Mouse (Mus musculus) hindbrain, embryonic 16.5 days (tissue): ENCODE data around the gene Gjd3. TPM values are rescaled to one million over a fixed set of nuclear protein-coding genes. Genes with fewer than 3 reads are reported as not detected.

Experiments used
- ATAC-seq: fragments of 200-750 bp; cut with Nextera tagmentation; 2 replicates; pipeline ENCODE4 v1.8.0; 2017; ENCODE audit warnings: moderate TSS enrichment, moderate library complexity
- H3K27ac ChIP-seq: fragments of 300-500 bp; sonication (generic); 2 replicates; pipeline ENCODE4 v1.5.1; 2014; ENCODE audit warnings: low read depth, mild to moderate bottlenecking, control low read depth, low read length, moderate library complexity
- H3K27me3 ChIP-seq: fragments of 300-500 bp; sonication (generic); replicated peaks from 2 replicates; pipeline ENCODE4 v1.6.1; 2014; ENCODE audit warnings: low read length; ENCODE audit not compliant: control insufficient read depth, insufficient read depth
- H3K36me3 ChIP-seq: fragments of 300-500 bp; sonication (generic); 2 replicates; pipeline ENCODE4 v1.6.1; 2014; ENCODE audit warnings: mild to moderate bottlenecking, low read length, moderate library complexity, mixed read lengths; ENCODE audit not compliant: control insufficient read depth, insufficient read depth
- H3K4me1 ChIP-seq: fragments of 300-500 bp; sonication (generic); 2 replicates; pipeline ENCODE4 v1.6.1; 2014; ENCODE audit warnings: low read depth, low read length; ENCODE audit not compliant: control insufficient read depth, insufficient read depth
- H3K4me2 ChIP-seq: fragments of 300-500 bp; sonication (generic); 2 replicates; pipeline ENCODE4 v1.6.1; 2014; ENCODE audit warnings: mild to moderate bottlenecking, low read length, control low read depth, moderate library complexity
- H3K4me3 ChIP-seq: fragments of 300-500 bp; sonication (generic); 2 replicates; pipeline ENCODE4 v1.5.1; 2014; ENCODE audit warnings: mild to moderate bottlenecking, low read length, control low read depth, moderate library complexity
- H3K9ac ChIP-seq: fragments of 300-500 bp; sonication (generic); 2 replicates; pipeline ENCODE4 v1.6.1; 2014; ENCODE audit warnings: low read depth, mild to moderate bottlenecking, control low read depth, low read length, moderate library complexity
- H3K9me3 ChIP-seq: fragments of 300-500 bp; sonication (generic); 2 replicates; pipeline ENCODE4 v1.6.1; 2014; ENCODE audit warnings: mild to moderate bottlenecking, low read length, moderate library complexity; ENCODE audit not compliant: control insufficient read depth
- WGBS: fragments of 180-500 bp; shearing (Covaris S2); extraction: QIAGEN DNeasy Blood & Tissue Kit; methylation state at CpG from one replicate; pipeline ENCODE4 v1.1.7; 2014; 5-methylcytosine and 5-hydroxymethylcytosine counted together
- polyA plus RNA-seq: library from polyadenylated mRNA; unstranded; fragments of >200 nt; fragmentation: Nextera tagmentation; extraction: Ambion mirVana; gene quantifications from 2 replicates; pipeline ENCODE4 v1.2.1, GENCODE M21; 2015

The Gjd3 gene
- polyA plus RNA-seq = 2.0 and 3.0 TPM in 2 replicates

DNA sequence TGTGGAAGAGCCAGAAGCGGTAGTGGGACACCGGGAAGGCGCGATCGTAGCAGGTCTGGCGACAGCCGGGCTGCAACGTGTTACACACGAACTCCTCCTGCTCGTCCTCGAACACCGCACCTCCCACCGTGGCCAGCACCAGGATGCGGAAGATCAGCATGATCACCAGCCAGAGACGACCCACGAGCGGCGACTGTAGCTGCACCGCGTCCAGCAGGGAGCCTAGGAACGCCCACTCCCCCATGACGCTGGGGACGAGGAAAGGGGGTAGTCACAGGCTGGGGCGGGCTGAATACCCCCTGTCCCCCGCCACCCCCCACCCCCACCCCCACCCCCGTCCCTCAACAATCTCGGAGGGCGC, at the start of gene Gjd3:
Gjd3 (minus strand) TSS at position 244 of the 361 bp plus-strand sequence.
- WGBS = 0% methylated on average over 19 of the region's 28 CpGs
- Histone ChIP-seq H3K27me3 (no peaks in the 10 kb centered on the region), H3K4me1 (peaks cover 3% of the 10 kb centered on the region; the same call in 1 of the 2 replicates), H3K27ac (peak within 1 kb of the TSS; percentile 92), H3K9me3 (0 out of 2 replicates have a peak, but pooled peaks cover 2% of the 10 kb centered on the region), H3K9ac (peak within 1 kb of the TSS; percentile 85), H3K4me2 (peak within 1 kb of the TSS; percentile 77), H3K36me3 (no peaks in the 10 kb centered on the region), H3K4me3 (peak within 1 kb of the TSS; percentile 62)
- ATAC-seq = peak; percentile 50; the same call in 1 of the 2 replicates

DNA sequence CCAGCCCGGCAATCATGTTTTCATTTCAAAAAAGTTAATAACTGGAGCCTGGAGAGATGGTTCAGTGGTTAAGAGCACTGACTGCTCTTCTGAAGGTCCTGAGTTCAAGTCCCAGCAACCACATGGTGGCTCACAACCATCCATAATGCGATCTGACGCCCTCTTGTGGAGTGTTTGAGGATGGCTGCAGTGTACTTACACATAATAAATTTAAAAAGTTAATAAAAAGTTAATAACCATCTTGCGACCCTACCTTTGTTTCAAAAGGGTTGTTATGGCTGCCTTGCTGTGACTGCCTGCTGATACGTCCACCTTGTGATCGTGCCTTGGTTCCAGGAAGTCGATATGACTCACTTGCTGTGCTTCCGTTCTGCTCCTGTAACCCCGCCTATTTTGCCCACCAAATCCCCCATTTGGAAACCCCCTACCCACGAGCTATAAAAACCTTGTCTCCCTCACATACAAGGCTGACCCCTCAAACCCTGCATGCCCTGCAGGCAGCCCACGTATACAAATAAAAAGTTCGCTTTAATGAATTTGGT, 44.2 kb upstream of the Gjd3 start:
- Histone ChIP-seq H3K27me3 (no peaks in the 10 kb centered on the region), H3K9me3 (no peaks in the 10 kb centered on the region), H3K9ac (no peak overlapping the region), H3K4me1 (peaks cover 11% of the 10 kb centered on the region), H3K4me2 (no peak overlapping the region), H3K36me3 (no peaks in the 10 kb centered on the region), H3K27ac (no peak overlapping the region), H3K4me3 (no peak overlapping the region)
- WGBS = 82% methylated on average over 12 of the region's 12 CpGs
- ATAC-seq = no peak

GRCm38 (mm10) chr11:99025878-99026277, 43.1 kb upstream of the Gjd3 start:
- Histone ChIP-seq H3K4me2 (no peak overlapping the region), H3K27ac (no peak overlapping the region), H3K27me3 (no peaks in the 10 kb centered on the region), H3K36me3 (no peaks in the 10 kb centered on the region), H3K4me1 (peaks cover 11% of the 10 kb centered on the region), H3K9me3 (no peaks in the 10 kb centered on the region), H3K4me3 (no peak overlapping the region), H3K9ac (no peak overlapping the region)
- WGBS = 87% methylated on average over 6 of the region's 6 CpGs
- no peak for ATAC-seq

DNA sequence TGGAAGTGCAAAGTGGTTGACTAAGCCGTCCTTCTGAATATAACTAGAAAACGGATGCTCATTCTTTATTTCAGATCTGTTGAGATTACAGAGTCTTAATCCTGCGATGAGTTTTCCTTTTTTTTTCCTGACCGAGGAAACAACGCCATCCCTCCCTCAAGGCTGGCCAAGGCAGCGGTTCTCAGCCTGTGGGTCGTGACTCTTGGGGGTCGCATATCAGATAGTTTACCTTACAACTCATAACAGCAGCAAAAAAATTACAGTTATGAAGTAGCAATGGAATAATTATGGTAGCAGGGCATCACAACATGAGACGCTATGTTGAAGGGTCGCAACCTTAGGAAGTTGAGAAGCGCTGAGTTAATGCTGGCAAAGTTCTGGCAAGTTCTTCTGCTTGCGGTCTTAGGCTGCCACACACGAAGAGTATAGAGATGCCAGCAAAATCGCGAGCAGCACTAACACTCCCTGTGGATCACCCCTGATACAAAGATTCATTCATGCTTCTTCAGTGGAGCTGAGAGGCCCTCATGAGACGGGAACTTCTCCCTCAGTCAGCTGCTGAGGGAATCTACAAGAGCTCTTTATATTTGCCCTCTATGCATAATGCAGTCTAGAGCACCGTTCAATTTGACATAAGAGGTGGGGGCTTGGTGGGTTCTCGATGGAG, 41.8 kb upstream of the Gjd3 start:
- Histone ChIP-seq H3K27ac (peak overlapping the region; percentile 39; the same call in 1 of the 2 replicates), H3K27me3 (no peaks in the 10 kb centered on the region), H3K4me3 (peak overlapping the region; percentile 48), H3K4me1 (peaks cover 11% of the 10 kb centered on the region), H3K9ac (peak overlapping the region; percentile 50; the same call in 1 of the 2 replicates), H3K9me3 (no peaks in the 10 kb centered on the region), H3K36me3 (no peaks in the 10 kb centered on the region; the same call in 1 of the 2 replicates), H3K4me2 (peak overlapping the region; percentile 64)
- WGBS = 46% methylated on average over 18 of the region's 18 CpGs
- peak; percentile 58 for ATAC-seq

DNA sequence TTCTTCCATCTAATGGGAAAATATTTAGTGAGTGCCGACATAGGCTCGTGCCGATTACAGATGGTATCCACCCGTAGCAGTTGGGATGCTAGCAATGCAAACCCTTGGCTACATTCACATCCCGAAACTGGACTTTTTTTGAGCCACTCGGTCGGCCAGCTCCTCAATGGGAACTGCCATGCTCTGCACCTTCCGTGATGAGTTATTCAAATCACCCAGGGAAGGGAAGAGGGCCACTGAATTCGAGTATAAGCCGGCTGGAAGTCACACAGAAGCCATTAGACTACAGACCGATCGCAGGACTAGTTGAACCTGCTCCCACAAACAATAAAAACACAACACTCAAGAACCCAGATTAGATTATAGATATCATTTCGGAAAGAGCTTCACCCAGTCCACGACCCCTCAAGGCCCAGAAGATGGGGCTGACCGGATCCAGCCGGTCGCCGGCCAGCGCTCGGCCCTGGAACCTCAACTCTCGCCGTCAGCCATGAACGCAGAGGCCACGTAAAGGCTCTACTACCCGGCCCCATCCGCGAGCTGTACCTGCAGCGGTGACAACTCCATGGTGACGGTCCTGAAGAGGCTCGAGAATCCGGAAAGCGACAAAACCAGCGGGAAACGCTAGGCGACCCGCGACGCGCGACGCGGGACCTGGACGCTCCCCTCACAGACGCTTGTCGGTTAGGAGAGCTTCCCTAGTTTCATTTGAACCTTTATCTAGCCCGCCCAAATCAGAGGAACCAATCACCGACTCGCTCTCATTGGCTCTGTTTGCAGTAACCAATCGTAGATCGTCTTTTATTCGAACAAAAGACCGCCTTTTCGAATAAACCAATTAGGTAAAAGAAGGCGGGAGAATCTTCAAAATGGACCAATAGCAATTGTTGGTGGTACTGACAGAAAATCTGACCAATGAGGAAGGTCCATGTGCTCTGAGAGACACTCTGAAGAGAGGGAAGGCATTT, 41.0 kb upstream of the Gjd3 start, which contains the start of gene Top2a:
Top2a (minus strand) TSS at position 690 of the 968 bp plus-strand sequence.
- under 1% methylated on average over 54 of the region's 54 CpGs for WGBS
- ATAC-seq = peak; percentile 98
- Histone ChIP-seq H3K27ac (peak within 1 kb of the TSS; percentile 39; the same call in 1 of the 2 replicates), H3K4me1 (peaks cover 11% of the 10 kb centered on the region), H3K9ac (peak within 1 kb of the TSS; percentile 58), H3K4me2 (peak within 1 kb of the TSS; percentile 73), H3K9me3 (no peaks in the 10 kb centered on the region), H3K36me3 (no peaks in the 10 kb centered on the region; the same call in 1 of the 2 replicates), H3K4me3 (peak within 1 kb of the TSS; percentile 62), H3K27me3 (no peaks in the 10 kb centered on the region)

DNA sequence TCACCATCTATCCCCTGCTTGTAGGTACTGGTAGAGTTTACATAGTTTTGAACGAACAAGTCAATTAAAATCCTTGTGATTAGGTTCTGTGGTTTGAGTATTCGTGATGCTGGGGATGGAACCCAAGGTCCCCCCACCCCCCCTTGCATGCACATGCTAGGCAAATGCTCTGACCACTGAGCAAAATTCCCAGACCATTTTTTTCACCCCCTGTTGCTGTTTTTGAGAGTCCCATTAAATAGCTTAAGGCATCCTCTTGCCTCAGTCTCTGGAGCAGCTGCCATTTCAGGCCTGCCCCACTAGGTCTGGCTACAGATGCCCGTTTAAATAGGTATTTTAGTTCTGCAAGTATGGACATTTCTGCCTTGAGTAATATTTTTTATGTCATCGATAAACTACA, 40.3 kb upstream of the Gjd3 start:
- H3K27ac ChIP-seq = no peak overlapping the region
- peak overlapping the region; percentile 73 for H3K4me2 ChIP-seq
- no peaks in the 10 kb centered on the region; the same call in 1 of the 2 replicates for H3K36me3 ChIP-seq
- no peak for ATAC-seq
- H3K4me1 ChIP-seq = peaks cover 11% of the 10 kb centered on the region
- H3K9ac ChIP-seq = peak overlapping the region; percentile 50
- no peaks in the 10 kb centered on the region for H3K9me3 ChIP-seq
- 7% methylated on average over 4 of the region's 4 CpGs for WGBS
- peak overlapping the region; percentile 62 for H3K4me3 ChIP-seq
- H3K27me3 ChIP-seq = no peaks in the 10 kb centered on the region

- Histone ChIP-seq H3K4me2 (peak overlapping the region; percentile 73), H3K27me3 (no peaks in the 10 kb centered on the region), H3K4me1 (peaks cover 11% of the 10 kb centered on the region), H3K4me3 (peak overlapping the region; percentile 62; the same call in 1 of the 2 replicates), H3K36me3 (no peaks in the 10 kb centered on the region; the same call in 1 of the 2 replicates), H3K9me3 (no peaks in the 10 kb centered on the region), H3K27ac (no peak overlapping the region), H3K9ac (no peak overlapping the region)
- WGBS = 76% methylated on average over 5 of the region's 5 CpGs
- ATAC-seq = no peak
These were observed 39.6 kb upstream of the Gjd3 start for GRCm38 (mm10) chr11:99022384-99022933.

- no peak overlapping the region for H3K9ac ChIP-seq
- H3K9me3 ChIP-seq = no peaks in the 10 kb centered on the region
- H3K36me3 ChIP-seq = no peaks in the 10 kb centered on the region; the same call in 1 of the 2 replicates
- H3K27me3 ChIP-seq = no peaks in the 10 kb centered on the region
- WGBS = 95% methylated on average over 6 of the region's 6 CpGs
- H3K4me1 ChIP-seq = peaks cover 11% of the 10 kb centered on the region
- H3K4me3 ChIP-seq = no peak overlapping the region
- no peak overlapping the region for H3K4me2 ChIP-seq
- ATAC-seq = no peak
- no peak overlapping the region for H3K27ac ChIP-seq
These were observed 37.0 kb upstream of the Gjd3 start for GRCm38 (mm10) chr11:99019844-99020243.
